Mouse (Mus musculus) liver, embryonic 15.5 days (tissue): ENCODE data around the gene Amhr2. TPM values are rescaled to one million over a fixed set of nuclear protein-coding genes. Genes with fewer than 3 reads are reported as not detected.

Experiments
- ATAC-seq: fragments of 200-750 bp; cut with Nextera tagmentation; 2 replicates; pipeline ENCODE4 v1.8.0; 2017; ENCODE audit warnings: moderate number of reproducible peaks, mild to moderate bottlenecking, moderate library complexity; ENCODE audit not compliant: insufficient read depth
- H3K27ac ChIP-seq: fragments of 300-500 bp; sonication (generic); replicated peaks from 2 replicates; pipeline ENCODE4 v1.5.1; 2015; ENCODE audit warnings: mild to moderate bottlenecking, inconsistent platforms
- H3K27me3 ChIP-seq: fragments of 300-500 bp; sonication (generic); 2 replicates; pipeline ENCODE4 v1.6.1; 2015; ENCODE audit warnings: mild to moderate bottlenecking, inconsistent platforms
- H3K36me3 ChIP-seq: fragments of 300-500 bp; sonication (generic); replicated peaks from 2 replicates; pipeline ENCODE4 v1.6.1; 2015; ENCODE audit warnings: moderate library complexity, mild to moderate bottlenecking, inconsistent platforms
- H3K4me1 ChIP-seq: fragments of 300-500 bp; sonication (generic); replicated peaks from 2 replicates; pipeline ENCODE4 v1.6.1; 2015; ENCODE audit warnings: inconsistent platforms
- H3K4me2 ChIP-seq: fragments of 300-500 bp; sonication (generic); 2 replicates; pipeline ENCODE4 v1.6.1; 2015; ENCODE audit warnings: moderate library complexity, mild to moderate bottlenecking, inconsistent platforms
- H3K4me3 ChIP-seq: fragments of 300-500 bp; sonication (generic); replicated peaks from 2 replicates; pipeline ENCODE4 v1.5.1; 2015; ENCODE audit warnings: mild to moderate bottlenecking, inconsistent platforms
- H3K9ac ChIP-seq: fragments of 300-500 bp; sonication (generic); 2 replicates; pipeline ENCODE4 v1.6.1; 2015; ENCODE audit warnings: moderate library complexity, mild to moderate bottlenecking, inconsistent platforms
- H3K9me3 ChIP-seq: fragments of 300-500 bp; sonication (generic); replicated peaks from 2 replicates; pipeline ENCODE4 v1.6.1; 2016; ENCODE audit warnings: inconsistent platforms
- WGBS: fragments of 180-500 bp; shearing (Covaris S2); methylation state at CpG from one replicate; pipeline ENCODE4 v1.1.7; 2015; ENCODE audit warnings: mixed read lengths; ENCODE audit not compliant: insufficient replicate concordance; 5-methylcytosine and 5-hydroxymethylcytosine counted together
- polyA plus RNA-seq: library from polyadenylated mRNA; unstranded; fragments of >200 nt; fragmentation: Nextera tagmentation; extraction: Ambion mirVana; gene quantifications from 2 replicates; pipeline ENCODE4 v1.2.1, GENCODE M21; 2015

The Amhr2 gene
- polyA plus RNA-seq, 1 experiment from 2014 or later, result 0.10 TPM

GRCm38 (mm10) chr15:102424657-102425056 lies 20.5 kb upstream of the Amhr2 start:
- Histone ChIP-seq H3K4me3 (no peak overlapping the region), H3K27me3 (no peaks in the 10 kb centered on the region), H3K4me2 (no peak overlapping the region), H3K4me1 (no peaks in the 10 kb centered on the region), H3K36me3 (peaks cover 75% of the 10 kb centered on the region), H3K27ac (no peak overlapping the region), H3K9ac (no peak overlapping the region), H3K9me3 (no peaks in the 10 kb centered on the region)
- 77% methylated on average over 2 of the region's 2 CpGs for WGBS
- no peak for ATAC-seq

GRCm38 (mm10) chr15:102426963-102427362 lies 18.2 kb upstream of the Amhr2 start:
- no peaks in the 10 kb centered on the region for H3K4me1 ChIP-seq
- WGBS, result 92% methylated on average over 1 of the region's 1 CpGs
- H3K4me3 ChIP-seq, result no peak overlapping the region
- H3K9ac ChIP-seq, result no peak overlapping the region
- no peaks in the 10 kb centered on the region for H3K27me3 ChIP-seq
- H3K27ac ChIP-seq, result no peak overlapping the region
- H3K36me3 ChIP-seq, result peaks cover 86% of the 10 kb centered on the region
- H3K4me2 ChIP-seq, result no peak overlapping the region
- ATAC-seq, result no peak
- H3K9me3 ChIP-seq, result no peaks in the 10 kb centered on the region

GRCm38 (mm10) chr15:102432046-102432445 lies 13.1 kb upstream of the Amhr2 start:
- H3K27me3 ChIP-seq, result no peaks in the 10 kb centered on the region
- no peak overlapping the region for H3K4me2 ChIP-seq
- H3K36me3 ChIP-seq, result peaks cover 83% of the 10 kb centered on the region
- H3K9me3 ChIP-seq, result no peaks in the 10 kb centered on the region
- H3K9ac ChIP-seq, result no peak overlapping the region
- H3K27ac ChIP-seq, result no peak overlapping the region
- no peak for ATAC-seq
- H3K4me3 ChIP-seq, result no peak overlapping the region
- 63% methylated on average over 1 of the region's 1 CpGs for WGBS
- H3K4me1 ChIP-seq, result no peaks in the 10 kb centered on the region

DNA sequence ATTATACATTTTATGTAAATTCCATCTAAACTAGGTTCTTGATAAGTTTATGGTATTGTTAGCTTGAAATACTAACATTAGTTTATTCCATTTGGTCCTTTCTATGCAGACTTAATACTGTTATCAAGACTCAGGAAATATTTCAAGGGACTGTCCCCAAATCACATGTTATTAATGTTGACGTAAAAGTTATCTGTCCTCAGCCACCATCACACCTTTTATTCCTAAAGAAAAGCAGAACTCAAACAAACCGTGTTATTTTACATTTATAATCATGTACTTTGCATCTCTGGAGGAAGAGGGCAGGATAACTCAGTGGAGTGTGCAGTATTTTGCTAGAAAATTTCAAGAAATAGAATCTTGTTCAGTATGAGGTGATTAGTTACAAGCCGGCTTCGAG lies 12.0 kb upstream of the Amhr2 start:
- Histone ChIP-seq H3K4me1 (no peaks in the 10 kb centered on the region), H3K4me2 (no peak overlapping the region), H3K9ac (no peak overlapping the region), H3K27ac (no peak overlapping the region), H3K9me3 (no peaks in the 10 kb centered on the region), H3K4me3 (no peak overlapping the region), H3K27me3 (no peaks in the 10 kb centered on the region), H3K36me3 (peaks cover 72% of the 10 kb centered on the region)
- no peak for ATAC-seq
- WGBS, result 85% methylated on average over 4 of the region's 4 CpGs

DNA sequence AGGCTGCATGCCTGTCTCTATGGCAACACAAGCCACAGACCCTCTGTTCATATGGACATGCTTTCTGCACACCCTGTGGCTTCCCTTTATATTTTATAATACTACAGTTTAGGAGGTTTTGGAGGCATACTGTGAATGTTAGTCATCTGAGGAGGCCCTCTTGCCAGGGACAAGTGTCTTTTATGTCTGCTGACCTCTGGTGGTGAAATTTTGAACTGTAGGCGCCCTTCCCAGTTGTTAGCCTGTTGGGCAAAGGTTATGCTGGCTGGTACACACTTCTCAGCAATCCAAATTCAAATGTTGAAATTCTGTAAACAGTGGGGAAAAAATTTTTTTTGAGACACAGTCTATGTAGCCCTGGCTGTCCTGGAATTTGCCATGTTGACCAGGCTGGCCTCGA lies 2.7 kb upstream of the Amhr2 start:
- Histone ChIP-seq H3K9ac (no peak overlapping the region), H3K4me2 (no peak overlapping the region), H3K4me1 (no peaks in the 10 kb centered on the region; the same call in 1 of the 2 replicates), H3K36me3 (no peaks in the 10 kb centered on the region), H3K27me3 (no peaks in the 10 kb centered on the region; the same call in 1 of the 2 replicates), H3K4me3 (no peak overlapping the region), H3K9me3 (no peaks in the 10 kb centered on the region), H3K27ac (no peak overlapping the region)
- ATAC-seq, result peak; percentile 29; the same call in 1 of the 2 replicates
- 44% methylated on average over 2 of the region's 2 CpGs for WGBS

DNA sequence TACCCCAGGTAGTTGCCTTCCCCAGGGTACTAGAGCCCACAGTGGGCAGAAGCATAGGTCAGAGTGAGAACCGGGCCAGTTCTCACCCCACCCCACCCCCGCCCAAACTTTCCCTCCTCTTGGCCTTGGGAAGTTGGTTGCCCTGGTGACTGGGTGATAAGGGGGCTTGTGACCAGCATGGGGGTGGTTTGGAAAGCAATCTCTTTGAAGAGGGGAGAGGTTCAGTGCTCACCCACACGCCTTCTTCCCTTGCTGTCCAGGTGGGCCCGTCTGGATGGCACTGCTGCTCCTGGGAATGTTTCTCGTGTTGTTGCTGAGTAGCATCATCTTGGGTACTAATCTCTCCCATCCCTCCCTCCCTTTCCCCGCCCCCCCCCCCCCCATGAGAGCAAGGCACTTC lies 1.3 kb downstream of the Amhr2 start:
- H3K9ac ChIP-seq, result no peak overlapping the region
- peaks cover 7% of the 10 kb centered on the region; the same call in 1 of the 2 replicates for H3K4me1 ChIP-seq
- 15% methylated on average over 6 of the region's 6 CpGs for WGBS
- H3K9me3 ChIP-seq, result no peaks in the 10 kb centered on the region
- H3K27ac ChIP-seq, result no peak overlapping the region
- no peak for ATAC-seq
- no peaks in the 10 kb centered on the region; the same call in 1 of the 2 replicates for H3K27me3 ChIP-seq
- H3K4me3 ChIP-seq, result no peak overlapping the region
- no peak overlapping the region for H3K4me2 ChIP-seq
- H3K36me3 ChIP-seq, result no peaks in the 10 kb centered on the region

DNA sequence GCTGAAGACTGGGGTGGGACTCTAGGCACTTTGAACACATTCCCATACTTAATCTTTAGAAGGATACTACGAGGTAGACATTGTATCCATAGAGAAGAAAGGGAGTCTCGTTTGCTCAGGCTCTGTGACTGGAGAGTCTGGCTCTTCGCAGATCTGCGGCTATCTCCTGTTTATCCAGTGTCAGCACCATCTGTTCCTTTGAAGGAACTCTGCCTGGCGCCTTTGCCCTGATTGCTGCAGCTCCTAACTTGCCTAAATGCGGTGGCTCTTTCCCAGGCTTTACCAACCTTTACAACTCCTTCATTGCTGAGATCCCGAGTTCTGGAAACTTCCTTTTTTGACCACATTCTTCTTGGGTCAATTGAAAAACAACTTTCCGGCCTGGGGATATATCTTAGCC lies 4.2 kb downstream of the Amhr2 start:
- H3K27me3 ChIP-seq, result no peaks in the 10 kb centered on the region; the same call in none of the 2 replicates
- H3K9me3 ChIP-seq, result no peaks in the 10 kb centered on the region
- peaks cover 8% of the 10 kb centered on the region; the same call in 1 of the 2 replicates for H3K4me1 ChIP-seq
- H3K4me3 ChIP-seq, result no peak overlapping the region
- no peak overlapping the region for H3K4me2 ChIP-seq
- ATAC-seq, result no peak
- no peak overlapping the region for H3K27ac ChIP-seq
- H3K9ac ChIP-seq, result no peak overlapping the region
- H3K36me3 ChIP-seq, result no peaks in the 10 kb centered on the region
- WGBS, result 57% methylated on average over 8 of the region's 8 CpGs

- Histone ChIP-seq H3K9ac (no peak overlapping the region), H3K36me3 (no peaks in the 10 kb centered on the region), H3K4me1 (peaks cover 10% of the 10 kb centered on the region; the same call in 1 of the 2 replicates), H3K27ac (0 out of 2 replicates have a peak overlapping the region, but pooled peaks have one; percentile 38), H3K4me3 (0 out of 2 replicates have a peak overlapping the region, but pooled peaks have one; percentile 4), H3K4me2 (peak overlapping the region; percentile 23; the same call in 1 of the 2 replicates), H3K9me3 (no peaks in the 10 kb centered on the region), H3K27me3 (no peaks in the 10 kb centered on the region; the same call in none of the 2 replicates)
- WGBS, result 30% methylated on average over 7 of the region's 7 CpGs
- ATAC-seq, result 0 out of 2 replicates have a peak, but pooled peaks have one; percentile 32
Observed at GRCm38 (mm10) chr15:102450928-102451327, 5.8 kb downstream of the Amhr2 start.

GRCm38 (mm10) chr15:102451666-102452430 lies 6.7 kb downstream of the Amhr2 start:
- H3K36me3 ChIP-seq, result no peaks in the 10 kb centered on the region
- no peak overlapping the region for H3K4me2 ChIP-seq
- 73% methylated on average over 26 of the region's 26 CpGs for WGBS
- peaks cover 12% of the 10 kb centered on the region; the same call in 1 of the 2 replicates for H3K4me1 ChIP-seq
- H3K9ac ChIP-seq, result no peak overlapping the region
- no peak overlapping the region for H3K4me3 ChIP-seq
- H3K27ac ChIP-seq, result no peak overlapping the region
- H3K27me3 ChIP-seq, result no peaks in the 10 kb centered on the region; the same call in none of the 2 replicates
- ATAC-seq, result no peak
- no peaks in the 10 kb centered on the region for H3K9me3 ChIP-seq

- no peaks in the 10 kb centered on the region for H3K36me3 ChIP-seq
- H3K4me1 ChIP-seq, result peaks cover 50% of the 10 kb centered on the region
- no peak overlapping the region for H3K4me2 ChIP-seq
- WGBS, result 44% methylated on average over 6 of the region's 6 CpGs
- H3K9me3 ChIP-seq, result no peaks in the 10 kb centered on the region
- H3K27me3 ChIP-seq, result no peaks in the 10 kb centered on the region; the same call in 1 of the 2 replicates
- ATAC-seq, result no peak
- no peak overlapping the region for H3K27ac ChIP-seq
- no peak overlapping the region for H3K4me3 ChIP-seq
- H3K9ac ChIP-seq, result no peak overlapping the region
Observed at GRCm38 (mm10) chr15:102455993-102456392, 10.8 kb downstream of the Amhr2 start.

DNA sequence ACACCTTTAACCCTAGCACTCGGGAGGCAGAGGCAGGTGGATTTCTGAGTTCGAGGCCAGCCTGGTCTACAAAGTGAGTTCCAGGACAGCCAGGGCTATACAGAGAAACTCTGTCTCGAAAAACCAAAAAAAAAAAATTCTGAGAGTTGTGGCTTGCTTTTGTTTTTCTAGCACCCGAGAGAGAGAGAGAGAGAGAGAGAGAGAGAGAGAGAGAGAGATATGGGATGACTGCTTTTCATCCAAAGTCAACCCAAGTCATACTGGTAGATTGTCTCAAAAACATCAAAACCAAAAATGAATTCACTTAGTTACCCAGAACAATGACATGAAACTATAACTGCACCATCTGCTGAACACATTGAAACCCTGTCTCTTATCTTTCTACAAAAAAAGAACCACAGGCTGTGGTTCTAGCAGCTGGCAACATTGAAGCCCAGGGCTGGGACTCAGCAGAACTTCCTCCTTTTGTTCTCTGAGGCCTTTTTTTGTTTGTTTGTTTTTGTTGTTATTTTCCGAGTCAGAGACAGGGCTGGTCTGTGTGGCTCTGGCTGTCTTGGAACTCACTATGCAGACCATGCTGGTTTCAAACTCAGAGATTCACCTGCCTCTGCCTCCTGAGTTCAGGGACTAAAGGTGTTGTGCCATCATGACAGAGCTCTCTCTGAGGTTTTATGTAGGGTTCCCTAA lies 13.0 kb downstream of the Amhr2 start:
- Histone ChIP-seq H3K36me3 (peaks cover 12% of the 10 kb centered on the region), H3K27me3 (no peaks in the 10 kb centered on the region), H3K4me3 (peak overlapping the region; percentile 62), H3K4me1 (peaks cover 58% of the 10 kb centered on the region), H3K9me3 (no peaks in the 10 kb centered on the region), H3K9ac (0 out of 2 replicates have a peak overlapping the region, but pooled peaks have one; percentile 35), H3K4me2 (peak overlapping the region; percentile 78), H3K27ac (peak overlapping the region; percentile 91)
- ATAC-seq, result no peak
- 27% methylated on average over 5 of the region's 5 CpGs for WGBS
